Mouse (Mus musculus) forebrain, embryonic 10.5 days (tissue): ENCODE results near the gene Ccdc57. TPM values are rescaled to one million over a fixed set of nuclear protein-coding genes. Genes with fewer than 3 reads are reported as not detected.
"Not testable (repeated sequence)": the region's sequence is repeated elsewhere in the genome, so short reads cannot be mapped to it uniquely, and the experiment has no call there.

Experiments
- DNase-seq: peaks from one replicate; pipeline ENCODE4 v3.0.0-alpha.2; 2017; ENCODE audit warnings: low spot score; ENCODE audit errors: extremely low spot score
- H3K27ac ChIP-seq: fragments of 300-500 bp; sonication (generic); 2 replicates; pipeline ENCODE4 v1.5.1; 2016; ENCODE audit warnings: mild to moderate bottlenecking
- H3K27me3 ChIP-seq: fragments of 300-500 bp; sonication (generic); 2 replicates; pipeline ENCODE4 v1.6.1; 2016; ENCODE audit warnings: mild to moderate bottlenecking; ENCODE audit not compliant: poor library complexity, severe bottlenecking
- H3K36me3 ChIP-seq: fragments of 300-500 bp; sonication (generic); replicated peaks from 2 replicates; pipeline ENCODE4 v1.6.1; 2016; ENCODE audit warnings: mild to moderate bottlenecking, moderate library complexity
- H3K4me1 ChIP-seq: fragments of 300-500 bp; sonication (generic); 2 replicates; pipeline ENCODE4 v1.6.1; 2016
- H3K4me3 ChIP-seq: fragments of 300-500 bp; sonication (generic); 2 replicates; pipeline ENCODE4 v1.5.1; 2016; ENCODE audit warnings: mild to moderate bottlenecking, moderate library complexity
- H3K9me3 ChIP-seq: fragments of 300-500 bp; sonication (generic); 2 replicates; pipeline ENCODE4 v1.6.1; 2016; ENCODE audit warnings: mild to moderate bottlenecking, moderate library complexity
- WGBS: fragments of 180-500 bp; shearing (Covaris S2); methylation state at CpG from one replicate; pipeline ENCODE4 v1.1.7; 2016; 5-methylcytosine and 5-hydroxymethylcytosine counted together
- polyA plus RNA-seq: library from polyadenylated mRNA; unstranded; fragments of >200 nt; fragmentation: Nextera tagmentation; extraction: Ambion mirVana; gene quantifications from 2 replicates; pipeline ENCODE4 v1.2.1, GENCODE M21; 2016

Gene Ccdc57
- polyA plus RNA-seq, 1 experiment from 2014 or later = 8.6 TPM

GRCm38 (mm10) chr11:120852083-120852935, 80.4 kb downstream of the Ccdc57 start:
- H3K9me3 ChIP-seq = no peaks in the 10 kb centered on the region
- no peak for DNase-seq
- H3K4me1 ChIP-seq = peaks cover 21% of the 10 kb centered on the region
- H3K27me3 ChIP-seq = no peaks in the 10 kb centered on the region
- H3K4me3 ChIP-seq = no peak overlapping the region
- 76% methylated on average over 11 of the region's 11 CpGs for WGBS
- peaks cover 42% of the 10 kb centered on the region for H3K36me3 ChIP-seq
- 0 out of 2 replicates have a peak overlapping the region, but pooled peaks have one; percentile 30 for H3K27ac ChIP-seq

GRCm38 (mm10) chr11:120851582-120851981, 81.1 kb downstream of the Ccdc57 start:
- WGBS = 76% methylated on average over 2 of the region's 2 CpGs
- H3K4me1 ChIP-seq = peaks cover 21% of the 10 kb centered on the region

GRCm38 (mm10) chr11:120851132-120851531, 81.5 kb downstream of the Ccdc57 start:
- 65% methylated on average over 1 of the region's 1 CpGs for WGBS
- no peak overlapping the region for H3K4me3 ChIP-seq
- peaks cover 21% of the 10 kb centered on the region for H3K4me1 ChIP-seq
- no peaks in the 10 kb centered on the region for H3K9me3 ChIP-seq
- no peaks in the 10 kb centered on the region for H3K27me3 ChIP-seq
- DNase-seq = no peak
- H3K36me3 ChIP-seq = peaks cover 41% of the 10 kb centered on the region
- H3K27ac ChIP-seq = 0 out of 2 replicates have a peak overlapping the region, but pooled peaks have one; percentile 3

More at GRCm38 (mm10) chr11:120851582-120851981, 81.1 kb downstream of the Ccdc57 start:
- no peaks in the 10 kb centered on the region for H3K9me3 ChIP-seq
- H3K27ac ChIP-seq = 0 out of 2 replicates have a peak overlapping the region, but pooled peaks have one; percentile 3
- no peak overlapping the region for H3K4me3 ChIP-seq
- DNase-seq = no peak
- peaks cover 43% of the 10 kb centered on the region for H3K36me3 ChIP-seq
- no peaks in the 10 kb centered on the region for H3K27me3 ChIP-seq

- no peaks in the 10 kb centered on the region for H3K27me3 ChIP-seq
- peaks cover 21% of the 10 kb centered on the region for H3K4me1 ChIP-seq
- WGBS = 65% methylated on average over 2 of the region's 2 CpGs
- H3K27ac ChIP-seq = no peak overlapping the region
- no peak overlapping the region for H3K4me3 ChIP-seq
- DNase-seq = no peak
- peaks cover 34% of the 10 kb centered on the region for H3K36me3 ChIP-seq
- no peaks in the 10 kb centered on the region for H3K9me3 ChIP-seq
These were observed 82.2 kb downstream of the Ccdc57 start for GRCm38 (mm10) chr11:120850331-120851030.

GRCm38 (mm10) chr11:120846725-120847475, 85.8 kb downstream of the Ccdc57 start:
- Histone ChIP-seq H3K27ac (no peak overlapping the region), H3K36me3 (peaks cover 14% of the 10 kb centered on the region; the same call in 1 of the 2 replicates), H3K4me3 (no peak overlapping the region), H3K27me3 (no peaks in the 10 kb centered on the region), H3K4me1 (peaks cover 6% of the 10 kb centered on the region), H3K9me3 (no peaks in the 10 kb centered on the region)
- DNase-seq = no peak
- 91% methylated on average over 9 of the region's 9 CpGs for WGBS

- peaks cover 14% of the 10 kb centered on the region; the same call in 1 of the 2 replicates for H3K36me3 ChIP-seq
- WGBS = 95% methylated on average over 4 of the region's 4 CpGs
- no peaks in the 10 kb centered on the region for H3K9me3 ChIP-seq
These were observed 88.3 kb downstream of the Ccdc57 start for GRCm38 (mm10) chr11:120844329-120844728.

GRCm38 (mm10) chr11:120833555-120834280, 99.0 kb downstream of the Ccdc57 start:
- Histone ChIP-seq H3K4me3 (peak overlapping the region; percentile 18; the same call in 1 of the 2 replicates), H3K36me3 (peaks cover 17% of the 10 kb centered on the region; the same call in 1 of the 2 replicates), H3K27ac (peak overlapping the region; percentile 75), H3K27me3 (no peaks in the 10 kb centered on the region), H3K9me3 (no peaks in the 10 kb centered on the region), H3K4me1 (peaks cover 42% of the 10 kb centered on the region)
- 56% methylated on average over 8 of the region's 8 CpGs for WGBS
- DNase-seq = peak; percentile 44

More at GRCm38 (mm10) chr11:120844329-120844728, 88.3 kb downstream of the Ccdc57 start:
- no peak for DNase-seq
- no peak overlapping the region for H3K4me3 ChIP-seq
- H3K27ac ChIP-seq = no peak overlapping the region
- H3K4me1 ChIP-seq = no peaks in the 10 kb centered on the region
- H3K27me3 ChIP-seq = no peaks in the 10 kb centered on the region

- not testable (repeated sequence) for DNase-seq, H3K9me3 ChIP-seq, H3K4me3 ChIP-seq, H3K27me3 ChIP-seq
- 92% methylated on average over 5 of the region's 5 CpGs for WGBS
- Histone ChIP-seq H3K27ac (peak overlapping the region; percentile 75), H3K36me3 (peaks cover 17% of the 10 kb centered on the region; the same call in 1 of the 2 replicates), H3K4me1 (peaks cover 44% of the 10 kb centered on the region)
These were observed 99.7 kb downstream of the Ccdc57 start for GRCm38 (mm10) chr11:120832962-120833361.

- no peak for DNase-seq
- peaks cover 17% of the 10 kb centered on the region; the same call in 1 of the 2 replicates for H3K36me3 ChIP-seq
- peak overlapping the region; percentile 26; the same call in 1 of the 2 replicates for H3K27ac ChIP-seq
- WGBS = 78% methylated on average over 3 of the region's 3 CpGs
- peaks cover 52% of the 10 kb centered on the region for H3K4me1 ChIP-seq
- no peak overlapping the region; the same call in 1 of the 2 replicates for H3K4me3 ChIP-seq
- no peaks in the 10 kb centered on the region for H3K9me3 ChIP-seq
- H3K27me3 ChIP-seq = no peaks in the 10 kb centered on the region
These were observed 100.8 kb downstream of the Ccdc57 start for GRCm38 (mm10) chr11:120831659-120832440.

- Histone ChIP-seq H3K27ac (peak overlapping the region; percentile 54), H3K9me3 (no peaks in the 10 kb centered on the region), H3K27me3 (no peaks in the 10 kb centered on the region), H3K4me3 (no peak overlapping the region), H3K36me3 (peaks cover 26% of the 10 kb centered on the region), H3K4me1 (peaks cover 63% of the 10 kb centered on the region)
- WGBS = 89% methylated on average over 12 of the region's 12 CpGs
- no peak for DNase-seq
These were observed 102.0 kb downstream of the Ccdc57 start for GRCm38 (mm10) chr11:120830686-120831085.
